Mouse (Mus musculus) kidney, adult 2 months (tissue): Measurements from ENCODE around the gene Megf11. TPM values are rescaled to one million over a fixed set of nuclear protein-coding genes. Genes with fewer than 3 reads are reported as not detected.

Experiments
- DNase-seq: peaks from one replicate; pipeline ENCODE4 v3.0.0; 2021
- H3K27ac ChIP-seq: fragments of 200-500 bp; 2 replicates; pipeline ENCODE4 v1.5.1; 2012; ENCODE audit warnings: low read depth, low read length, control low read depth, inconsistent platforms; ENCODE audit not compliant: insufficient read depth
- H3K27me3 ChIP-seq: fragments of 200-500 bp; replicated peaks from 2 replicates; pipeline ENCODE4 v1.6.1; 2012; ENCODE audit warnings: mild to moderate bottlenecking, moderate library complexity, low read length, inconsistent platforms; ENCODE audit not compliant: control insufficient read depth, insufficient read depth
- H3K36me3 ChIP-seq: fragments of 200-500 bp; 2 replicates; pipeline ENCODE4 v1.6.1; 2012; ENCODE audit warnings: mild to moderate bottlenecking, moderate library complexity, low read length, inconsistent platforms; ENCODE audit not compliant: control insufficient read depth, insufficient read depth
- H3K4me1 ChIP-seq: fragments of 200-500 bp; 2 replicates; pipeline ENCODE4 v1.6.1; 2011; ENCODE audit warnings: low read length; ENCODE audit not compliant: control insufficient read depth, insufficient read depth
- H3K4me3 ChIP-seq: fragments of 200-500 bp; 2 replicates; pipeline ENCODE4 v1.5.1; 2011; ENCODE audit warnings: mild to moderate bottlenecking, low read depth, low read length, control low read depth; ENCODE audit not compliant: insufficient read depth
- CTCF ChIP-seq: fragments of 200-500 bp; conservative IDR thresholded peaks from 2 replicates; pipeline ENCODE4 v1.5.1; 2011; ENCODE audit warnings: low read depth, mild to moderate bottlenecking, control low read depth, low read length, moderate library complexity, mixed read lengths; ENCODE audit not compliant: insufficient read depth, insufficient read length
- POLR2A ChIP-seq: fragments of 200-500 bp; IDR thresholded peaks from one replicate; pipeline ENCODE4 v1.6.1; 2011; ENCODE audit warnings: low read depth, low read length, control low read depth
- WGBS: fragments of 180-500 bp; shearing (Covaris S2); methylation state at CpG from one replicate; pipeline ENCODE4 v1.1.7; 2018; 5-methylcytosine and 5-hydroxymethylcytosine counted together
- polyA plus RNA-seq: library from polyadenylated mRNA; depleted of rRNA; stranded (reverse); fragments of >200 nt; gene quantifications from 2 replicates; pipeline ENCODE4 v1.2.3, GENCODE M21; 2012

Megf11 gene
- polyA plus RNA-seq, 1 experiment = 0.16 TPM

GRCm38 (mm10) chr9:64503996-64504395 is 118.6 kb downstream of the Megf11 start:
- Histone ChIP-seq H3K27ac (no peak overlapping the region), H3K27me3 (no peaks in the 10 kb centered on the region), H3K4me3 (no peak overlapping the region), H3K36me3 (no peaks in the 10 kb centered on the region), H3K4me1 (no peaks in the 10 kb centered on the region)
- TF ChIP-seq CTCF (no peak), POLR2A (no peak)
- 93% methylated on average over 1 of the region's 1 CpGs for WGBS
- no peak for DNase-seq

- Histone ChIP-seq H3K27me3 (no peaks in the 10 kb centered on the region), H3K27ac (no peak overlapping the region), H3K4me1 (no peaks in the 10 kb centered on the region), H3K4me3 (no peak overlapping the region), H3K36me3 (no peaks in the 10 kb centered on the region)
- DNase-seq = no peak
- 91% methylated on average over 3 of the region's 3 CpGs for WGBS
- no peak for TF ChIP-seq POLR2A
- TF ChIP-seq CTCF = no peak
Observed at GRCm38 (mm10) chr9:64504456-64504855, 119.0 kb downstream of the Megf11 start.

- no peaks in the 10 kb centered on the region for H3K27me3 ChIP-seq
- DNase-seq = peak; percentile 33
- no peak for TF ChIP-seq CTCF
- no peak for TF ChIP-seq POLR2A
- no peak overlapping the region for H3K4me3 ChIP-seq
- H3K27ac ChIP-seq = no peak overlapping the region
- WGBS = 73% methylated on average over 8 of the region's 8 CpGs
- H3K36me3 ChIP-seq = no peaks in the 10 kb centered on the region
- no peaks in the 10 kb centered on the region for H3K4me1 ChIP-seq
Observed at GRCm38 (mm10) chr9:64504921-64505320, 119.5 kb downstream of the Megf11 start.

- no peaks in the 10 kb centered on the region for H3K27me3 ChIP-seq
- H3K36me3 ChIP-seq = no peaks in the 10 kb centered on the region
- H3K4me1 ChIP-seq = no peaks in the 10 kb centered on the region
- H3K27ac ChIP-seq = no peak overlapping the region
- DNase-seq = peak; percentile 36
- no peak overlapping the region for H3K4me3 ChIP-seq
- no peak for TF ChIP-seq CTCF
- no peak for TF ChIP-seq POLR2A
- 61% methylated on average over 11 of the region's 11 CpGs for WGBS
Observed at GRCm38 (mm10) chr9:64506440-64507206, 121.2 kb downstream of the Megf11 start.

GRCm38 (mm10) chr9:64507207-64507517 is 121.7 kb downstream of the Megf11 start:
- Histone ChIP-seq H3K27me3 (no peaks in the 10 kb centered on the region), H3K27ac (no peak overlapping the region), H3K36me3 (no peaks in the 10 kb centered on the region), H3K4me3 (no peak overlapping the region), H3K4me1 (no peaks in the 10 kb centered on the region)
- TF ChIP-seq CTCF (no peak), POLR2A (no peak)
- WGBS = 64% methylated on average over 6 of the region's 6 CpGs
- DNase-seq = no peak

GRCm38 (mm10) chr9:64507995-64508394 is 122.6 kb downstream of the Megf11 start:
- TF ChIP-seq POLR2A (no peak), CTCF (peak; percentile 33)
- WGBS = 38% methylated on average over 7 of the region's 7 CpGs
- no peaks in the 10 kb centered on the region for H3K27me3 ChIP-seq
- DNase-seq = no peak
- H3K27ac ChIP-seq = no peak overlapping the region
- H3K36me3 ChIP-seq = no peaks in the 10 kb centered on the region
- H3K4me3 ChIP-seq = no peak overlapping the region
- H3K4me1 ChIP-seq = no peaks in the 10 kb centered on the region

GRCm38 (mm10) chr9:64514826-64515225 is 129.4 kb downstream of the Megf11 start:
- Histone ChIP-seq H3K4me1 (no peaks in the 10 kb centered on the region), H3K27me3 (no peaks in the 10 kb centered on the region), H3K4me3 (no peak overlapping the region), H3K36me3 (no peaks in the 10 kb centered on the region), H3K27ac (no peak overlapping the region)
- DNase-seq = no peak
- WGBS = 66% methylated on average over 6 of the region's 6 CpGs
- TF ChIP-seq CTCF (no peak), POLR2A (no peak)
